Comparison of ENCODE assay signal across 8 mouse cellular contexts in genomic region chr10:86452326-86452995, GRCm38 (mm10). TPM values are rescaled to one million over a fixed set of nuclear protein-coding genes. Genes with fewer than 3 reads are reported as not detected.
DNase-seq lines count a peak whose midpoint lies in the region; ATAC-seq lines count a peak whose summit lies in the region.

No protein-coding gene starts in this region.

- peaks cover 3% of the 10 kb centered on the region; the same call in 1 of the 2 replicates for H3K36me3 ChIP-seq in forebrain, embryonic 13.5 days (ENCODE audit: poor library complexity, severe bottlenecking)
- H3K36me3 ChIP-seq in intestine, embryonic 15.5 days: no peaks in the 10 kb centered on the region
- no peaks in the 10 kb centered on the region for H3K36me3 ChIP-seq in limb, embryonic 12.5 days

- peaks cover 12% of the 10 kb centered on the region for H3K4me1 ChIP-seq in forebrain, embryonic 13.5 days
- no peaks in the 10 kb centered on the region for H3K4me1 ChIP-seq in intestine, embryonic 15.5 days (replicated peaks)
- peaks cover 10% of the 10 kb centered on the region for H3K4me1 ChIP-seq in limb, embryonic 12.5 days (replicated peaks)

- H3K4me3 ChIP-seq in forebrain, embryonic 13.5 days: no peak overlapping the region
- H3K4me3 ChIP-seq in intestine, embryonic 15.5 days (replicated peaks): no peak overlapping the region
- H3K4me3 ChIP-seq in limb, embryonic 12.5 days (replicated peaks): no peak overlapping the region

- H3K9me3 ChIP-seq in forebrain, embryonic 13.5 days (replicated peaks): no peaks in the 10 kb centered on the region
- no peaks in the 10 kb centered on the region for H3K9me3 ChIP-seq in intestine, embryonic 15.5 days
- H3K9me3 ChIP-seq in limb, embryonic 12.5 days: no peaks in the 10 kb centered on the region

- no peak overlapping the region for H3K4me2 ChIP-seq in forebrain, embryonic 13.5 days
- no peak overlapping the region for H3K4me2 ChIP-seq in intestine, embryonic 15.5 days (replicated peaks)
- H3K4me2 ChIP-seq in limb, embryonic 12.5 days: no peak overlapping the region

- no peaks in the 10 kb centered on the region for H3K27me3 ChIP-seq in forebrain, embryonic 13.5 days
- no peaks in the 10 kb centered on the region for H3K27me3 ChIP-seq in intestine, embryonic 15.5 days (replicated peaks)
- no peaks in the 10 kb centered on the region for H3K27me3 ChIP-seq in limb, embryonic 12.5 days

- H3K27ac ChIP-seq in forebrain, embryonic 13.5 days: no peak overlapping the region
- H3K27ac ChIP-seq in intestine, embryonic 15.5 days: no peak overlapping the region
- H3K27ac ChIP-seq in limb, embryonic 12.5 days: no peak overlapping the region

- ATAC-seq in forebrain, embryonic 13.5 days: peak; percentile 78
- ATAC-seq in intestine, embryonic 15.5 days: peak; percentile 85
- ATAC-seq in limb, embryonic 12.5 days (ENCODE audit: insufficient number of reproducible peaks, insufficient read depth, low FRiP score, low TSS enrichment, low read depth): peak; percentile 74

- no peak overlapping the region for H3K9ac ChIP-seq in forebrain, embryonic 13.5 days
- no peak overlapping the region for H3K9ac ChIP-seq in intestine, embryonic 15.5 days
- H3K9ac ChIP-seq in limb, embryonic 12.5 days (replicated peaks): no peak overlapping the region

- 43% methylated on average over 6 of the region's 6 CpGs for WGBS in forebrain, embryonic 13.5 days
- 39% methylated on average over 6 of the region's 6 CpGs for WGBS in intestine, embryonic 15.5 days
- 41% methylated on average over 6 of the region's 6 CpGs for WGBS in limb, embryonic 12.5 days

- peak; percentile 41 to 60 for DNase-seq in right cerebral cortex, adult 2 months (ENCODE audit: low spot score in 2 of 2)
- no peak for DNase-seq in right cerebral cortex, postnatal 36 days (ENCODE audit: low spot score in 2 of 2)
- peak; percentile 41 for DNase-seq in c-Kit-positive CD71-positive TER-119-positive erythroid progenitor cells, embryonic 14.5 days (ENCODE audit: low spot score)
- peak; percentile 33 for DNase-seq in naive thymus-derived CD4-positive, alpha-beta T cell, adult 2 months (ENCODE audit: low read depth)
- no peak for DNase-seq in spleen, postnatal 14 days (ENCODE audit: low spot score in 2 of 2)

RNA-seq across cellular contexts. Expression of gene Syn3, which starts 46.2 kb away (rescaled TPM):
- 7.6 and 10.7 TPM in 2 replicates for polyA plus RNA-seq in forebrain, embryonic 13.5 days (2015; fragmentation: Nextera tagmentation; extraction: Ambion mirVana)
- 2.1 and 3.0 TPM in 2 replicates for polyA plus RNA-seq in intestine, embryonic 15.5 days (2015; fragmentation: Nextera tagmentation; extraction: Ambion mirVana)
- polyA plus RNA-seq in limb, embryonic 12.5 days (2016; fragmentation: Nextera tagmentation; extraction: Ambion mirVana): 4.1 and 4.4 TPM in 2 replicates

Comparison
In these comparisons a context has a peak if more than half of its experiments do, and no peak if none do; other contexts are left out.
1. DNase-seq: peak in right cerebral cortex, adult 2 months (2 of 2), c-Kit-positive CD71-positive TER-119-positive erythroid progenitor cells, embryonic 14.5 days (single experiment) and naive thymus-derived CD4-positive, alpha-beta T cell, adult 2 months (single experiment); none in right cerebral cortex, postnatal 36 days (0 of 2) and spleen, postnatal 14 days (0 of 2).
2. Peak in every context shown above with its lines, with median percentiles within 50 percentile points of each other: ATAC-seq.